Mouse (Mus musculus) myocyte (in vitro differentiated cells): ENCODE data around the gene D030056L22Rik.

Experiments
- MAX ChIP-seq: IDR thresholded peaks from one replicate; pipeline ENCODE4 v1.6.1; 2011; ENCODE audit warnings: low read depth, mild to moderate bottlenecking, control low read depth
- MYOD1 ChIP-seq, 3 experiments: IDR thresholded peaks; one replicate each; pipeline ENCODE4 v1.6.1; 2011; ENCODE audit warnings: control low read depth in 2 of 3, low read depth in 2 of 3, mild to moderate bottlenecking in 2 of 3, moderate library complexity in 1 of 3; ENCODE audit not compliant: insufficient read length in 2 of 3, control insufficient read depth in 1 of 3
- MYOG ChIP-seq, 3 experiments: IDR thresholded peaks; one replicate each; pipeline ENCODE4 v1.6.1; 2011; ENCODE audit warnings: control low read depth in 2 of 3, low read depth in 2 of 3, mild to moderate bottlenecking in 2 of 3; ENCODE audit not compliant: insufficient read length in 2 of 3, control insufficient read depth in 1 of 3, insufficient read depth in 1 of 3
- POLR2A ChIP-seq: IDR thresholded peaks from one replicate; pipeline ENCODE4 v1.6.1; 2011; ENCODE audit warnings: low read depth, mild to moderate bottlenecking, control low read depth, moderate library complexity; ENCODE audit not compliant: insufficient read length
- TCF12 ChIP-seq: IDR thresholded peaks from one replicate; pipeline ENCODE4 v1.6.1; 2011; ENCODE audit warnings: mild to moderate bottlenecking, control low read depth; ENCODE audit not compliant: poor library complexity, insufficient read depth, severe bottlenecking

GRCm38 (mm10) chr19:18695116-18695515 is 17.9 kb upstream of the D030056L22Rik start:
- TF ChIP-seq MYOD1 (IDR thresholded peaks at IDR 0.05; ENCODE audit: control insufficient read depth in 1 of 3, insufficient read length in 2 of 3, low read depth in 2 of 3) (no peak), TCF12 (no peak), POLR2A (no peak), MYOG (IDR thresholded peaks at IDR 0.05; ENCODE audit: control insufficient read depth in 1 of 3, insufficient read depth in 1 of 3, insufficient read length in 2 of 3, low read depth in 2 of 3) (no peak), MAX (no peak)
